In genomic region chr6:141129596-141129995, GRCm38 (mm10) we compare ENCODE assay signal across 35 mouse cellular contexts.
"Had no signal": no experiment of that assay in that cellular context is flagged by ENCODE, and none has a peak within 500 bp of the region (broad histone marks: within the 10 kb centered on the region; RNA-seq: fewer than 3 reads in every experiment).

No protein-coding gene starts in this region.

- H3K36me3 ChIP-seq: heart, embryonic 10.5 days; heart, embryonic 12.5 days; heart, embryonic 13.5 days; heart, embryonic 15.5 days; hindbrain, embryonic 10.5 days; hindbrain, embryonic 12.5 days; hindbrain, embryonic 13.5 days; hindbrain, embryonic 15.5 days; intestine, embryonic 15.5 days; kidney, embryonic 15.5 days had no signal

- H3K27ac ChIP-seq: heart, embryonic 10.5 days; heart, embryonic 13.5 days; heart, embryonic 15.5 days; hindbrain, embryonic 10.5 days; hindbrain, embryonic 12.5 days; hindbrain, embryonic 13.5 days; hindbrain, embryonic 14.5 days; hindbrain, embryonic 15.5 days; hindbrain, postnatal 0 days; intestine, embryonic 15.5 days; kidney, embryonic 15.5 days; kidney, postnatal 0 days; layer of hippocampus, adult 2 months; left cerebral cortex, adult 2 months had no signal

- ATAC-seq: hindbrain, embryonic 16.5 days; hindbrain, postnatal 0 days; inflammation-experienced regulatory T-cells, adult 6 months; intestine, embryonic 15.5 days; intestine, embryonic 16.5 days; intestine, postnatal 0 days had no signal

- DNase-seq: heart, postnatal 10 days; heart, postnatal 14 days; heart, postnatal 36 days; heart, postnatal 4 days; kidney, adult 11 months; kidney, adult 18-20 months; kidney, adult 2 months; kidney, adult 8-10 months; kidney, adult 9 months; kidney, postnatal 10 days; kidney, postnatal 25 days; kidney, postnatal 36 days; kidney, postnatal 4 days; layer of hippocampus, adult 9-11 months; layer of hippocampus, postnatal 36 days had no signal

- H3K4me2 ChIP-seq: heart, embryonic 11.5 days; heart, embryonic 12.5 days; heart, embryonic 13.5 days; heart, embryonic 15.5 days; hindbrain, embryonic 12.5 days; hindbrain, embryonic 13.5 days; hindbrain, embryonic 14.5 days; hindbrain, embryonic 15.5 days; intestine, embryonic 15.5 days; kidney, embryonic 15.5 days had no signal

- H3K9ac ChIP-seq: heart, embryonic 12.5 days; heart, embryonic 13.5 days; heart, embryonic 15.5 days; hindbrain, embryonic 12.5 days; hindbrain, embryonic 13.5 days; hindbrain, embryonic 14.5 days; hindbrain, embryonic 15.5 days; intestine, embryonic 15.5 days; kidney, embryonic 15.5 days had no signal

- H3K27me3 ChIP-seq: heart, embryonic 12.5 days; heart, embryonic 13.5 days; heart, embryonic 15.5 days; hindbrain, embryonic 12.5 days; hindbrain, embryonic 13.5 days; hindbrain, embryonic 15.5 days; intestine, embryonic 15.5 days; kidney, embryonic 15.5 days had no signal

- H3K9me3 ChIP-seq: heart, embryonic 10.5 days; heart, embryonic 12.5 days; heart, embryonic 13.5 days; heart, embryonic 15.5 days; hindbrain, embryonic 10.5 days; hindbrain, embryonic 12.5 days; hindbrain, embryonic 13.5 days; hindbrain, embryonic 15.5 days; intestine, embryonic 15.5 days; kidney, embryonic 15.5 days had no signal

- H3K4me3 ChIP-seq: heart, embryonic 10.5 days; heart, embryonic 12.5 days; heart, embryonic 13.5 days; heart, embryonic 15.5 days; hindbrain, embryonic 10.5 days; hindbrain, embryonic 12.5 days; hindbrain, embryonic 13.5 days; hindbrain, embryonic 15.5 days; intestine, embryonic 15.5 days; kidney, embryonic 15.5 days; layer of hippocampus, adult 2 months; left cerebral cortex, adult 2 months had no signal

- H3K4me1 ChIP-seq: heart, embryonic 10.5 days; heart, embryonic 15.5 days; hindbrain, embryonic 10.5 days; hindbrain, embryonic 12.5 days; hindbrain, embryonic 13.5 days; hindbrain, embryonic 15.5 days; intestine, embryonic 15.5 days had no signal
